Mouse (Mus musculus): ENCODE results near the gene Osbpl5. TPM values are rescaled to one million over a fixed set of nuclear protein-coding genes. Genes with fewer than 3 reads are reported as not detected.
A peak's percentile ranks its signal among the peaks of the same experiment; 100 is the strongest.

Osbpl5 gene
- total RNA-seq (2021): 10 to 100 TPM; 42.3 to 50.7 TPM
- long read RNA-seq, experiment 1, transcript Osbpl5-202 (22 exons, 3,775 nt): major isoform, 16 of 21 reads
- long read RNA-seq, experiment 1, partial matches to known transcripts: 5 of 21 reads
- long read RNA-seq, experiment 1, other reads (novel, unspliced or antisense): 0 of 21 reads
- long read RNA-seq, experiment 2, transcript Osbpl5-202 (22 exons, 3,775 nt): major isoform, 41 of 71 reads
- long read RNA-seq, experiment 2, partial matches to known transcripts: 23 of 71 reads
- long read RNA-seq, experiment 2, other reads (novel, unspliced or antisense): 7 of 71 reads

GRCm38 (mm10) chr7:143756125-143757026, at the start of gene Osbpl5:
TSS of gene Osbpl5 (minus strand) at chr7:143756985.
- no peak for DNase-seq (ENCODE audit: low spot score in 2 of 2)

DNA sequence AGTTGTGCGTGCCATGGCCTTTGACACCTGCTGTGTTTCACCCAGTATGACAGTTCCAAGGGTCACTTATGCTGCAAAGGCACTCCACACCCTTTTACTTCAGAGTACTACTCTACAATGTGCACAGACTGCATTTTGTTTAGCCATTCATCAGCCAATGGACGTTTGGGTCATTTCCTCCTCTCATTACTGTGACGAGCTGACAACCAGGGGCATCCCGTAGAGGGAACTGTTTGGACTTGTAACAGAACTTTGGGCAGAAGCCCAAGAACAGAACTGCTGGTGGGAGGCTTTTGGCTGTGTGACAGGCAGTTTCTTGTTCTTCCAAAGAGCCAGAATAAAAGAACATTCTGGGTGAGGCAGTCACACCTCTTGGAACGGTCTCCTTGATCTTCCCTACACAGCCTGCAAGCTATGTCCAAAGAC, 48.4 kb upstream of the Osbpl5 start:
- no peak for DNase-seq (ENCODE audit: low spot score in 2 of 2)

GRCm38 (mm10) chr7:143801195-143802065, 44.6 kb upstream of the Osbpl5 start:
- no peak for DNase-seq (ENCODE audit: low spot score in 2 of 2)

- no peak for DNase-seq (ENCODE audit: low spot score in 2 of 2)
Observed at GRCm38 (mm10) chr7:143800770-143801169, 44.0 kb upstream of the Osbpl5 start.

GRCm38 (mm10) chr7:143798783-143799182, 42.0 kb upstream of the Osbpl5 start:
- DNase-seq (ENCODE audit: low spot score in 2 of 2): no peak

DNA sequence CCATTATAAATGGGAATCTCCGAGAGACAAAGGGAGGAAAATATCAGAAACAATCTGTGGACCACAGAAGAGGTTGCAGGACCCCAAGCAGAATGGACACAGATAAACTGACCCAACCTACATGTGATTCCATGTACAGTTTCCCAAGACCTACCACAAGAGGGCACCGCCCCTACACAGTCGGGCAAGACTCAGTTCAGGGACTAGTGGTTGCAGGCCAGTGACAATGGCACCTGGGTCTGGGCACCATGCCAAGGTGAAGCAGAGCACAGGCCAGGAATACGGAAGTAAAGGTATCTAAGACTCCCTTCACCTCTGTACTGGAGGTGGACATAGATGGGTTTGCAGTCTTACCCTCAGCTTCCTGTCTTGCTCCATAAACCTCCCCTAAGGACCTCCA, 36.3 kb upstream of the Osbpl5 start:
- no peak for DNase-seq (ENCODE audit: low spot score in 2 of 2)

DNA sequence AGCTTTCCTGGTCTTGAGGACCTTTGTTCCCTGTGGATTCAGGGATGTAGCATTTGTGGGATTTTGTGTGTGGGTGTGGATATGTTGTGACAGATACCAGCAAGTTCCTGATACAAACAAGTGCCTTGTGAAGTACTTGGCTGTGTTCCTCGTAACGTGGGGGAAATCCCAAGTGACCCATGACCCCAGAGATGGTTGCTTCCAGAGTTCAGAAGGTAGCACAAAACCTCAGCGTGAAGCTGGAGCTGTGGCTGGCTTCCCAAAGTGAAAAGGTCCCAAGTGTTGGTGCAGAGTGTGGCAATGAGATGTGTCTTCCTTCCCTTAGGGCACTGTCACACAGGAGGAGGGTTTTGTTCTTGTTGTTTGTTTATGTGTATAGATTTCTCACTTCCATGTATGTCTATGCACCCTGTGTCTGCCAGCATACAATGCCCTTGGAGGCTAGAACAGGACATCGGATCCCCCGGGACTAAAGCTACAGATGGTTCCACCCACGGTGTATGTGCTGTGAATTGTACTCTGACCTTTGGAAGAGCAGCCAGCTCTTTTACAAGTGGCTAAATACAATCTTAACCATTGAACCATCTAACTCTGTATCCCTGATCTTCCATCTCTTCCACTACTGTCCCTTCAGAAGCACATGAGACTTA, 35.7 kb upstream of the Osbpl5 start:
- DNase-seq (ENCODE audit: low spot score in 2 of 2): no peak

GRCm38 (mm10) chr7:143783996-143784829, 27.4 kb upstream of the Osbpl5 start, which contains the start of gene Mrgpre:
TSS of gene Mrgpre (minus strand) at chr7:143784500.
- DNase-seq (ENCODE audit: low spot score in 2 of 2): peak; percentile 38 to 60

- DNase-seq (ENCODE audit: low spot score in 2 of 2): no peak
Observed at GRCm38 (mm10) chr7:143783378-143783995, 26.7 kb upstream of the Osbpl5 start.

- no peak for DNase-seq (ENCODE audit: low spot score in 2 of 2)
Observed at GRCm38 (mm10) chr7:143777375-143777774, 20.6 kb upstream of the Osbpl5 start.

- DNase-seq (ENCODE audit: low spot score in 2 of 2): no peak
Observed at GRCm38 (mm10) chr7:143776137-143776536, 19.4 kb upstream of the Osbpl5 start.

DNA sequence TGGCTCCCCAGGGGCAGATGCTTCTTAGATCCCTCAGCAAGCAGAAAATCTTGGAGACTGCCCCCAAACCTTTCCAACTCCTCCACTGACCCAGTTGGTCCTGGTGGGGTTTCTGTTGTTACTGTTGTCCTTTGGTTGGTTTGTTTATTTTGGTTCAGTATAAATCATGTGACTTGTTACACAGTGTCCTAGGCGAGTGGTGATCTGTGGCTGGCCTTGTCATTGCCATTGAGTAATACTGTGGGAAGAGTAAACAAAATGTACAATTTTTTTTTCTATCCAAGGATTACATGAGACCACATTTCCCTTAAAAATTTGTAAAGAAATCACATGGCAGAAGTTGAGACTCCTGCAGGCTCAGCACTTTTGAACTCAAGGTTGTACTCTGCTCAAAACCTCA, 12.7 kb upstream of the Osbpl5 start:
- no peak for DNase-seq (ENCODE audit: low spot score in 2 of 2)

GRCm38 (mm10) chr7:143768267-143768666, 11.5 kb upstream of the Osbpl5 start:
- DNase-seq (ENCODE audit: low spot score in 2 of 2): no peak

DNA sequence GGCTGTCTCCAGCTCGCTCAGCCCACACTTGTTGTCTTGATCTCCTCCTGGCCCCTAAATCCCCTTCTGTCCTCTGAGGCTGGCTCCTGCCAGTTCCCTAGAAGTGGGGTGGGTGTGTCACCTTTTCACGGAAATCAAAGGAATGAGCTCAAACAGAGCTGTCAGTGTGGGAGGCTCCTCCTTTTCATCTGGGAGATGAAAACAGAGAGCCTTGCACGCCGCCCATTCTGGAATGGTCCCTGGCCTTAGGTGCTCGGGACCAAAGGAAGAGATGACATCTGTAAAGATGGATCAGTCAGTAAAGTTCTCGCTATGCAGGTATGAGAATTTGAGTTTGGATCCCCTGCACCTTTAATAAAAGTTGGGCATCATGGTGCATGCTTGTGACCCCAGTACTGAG, 10.1 kb upstream of the Osbpl5 start, which contains the start of gene Mrgprg:
Gene Mrgprg, minus strand, starts transcription at position 101 of the 400 bp plus-strand sequence.
- DNase-seq (ENCODE audit: low spot score in 2 of 2): no peak

DNA sequence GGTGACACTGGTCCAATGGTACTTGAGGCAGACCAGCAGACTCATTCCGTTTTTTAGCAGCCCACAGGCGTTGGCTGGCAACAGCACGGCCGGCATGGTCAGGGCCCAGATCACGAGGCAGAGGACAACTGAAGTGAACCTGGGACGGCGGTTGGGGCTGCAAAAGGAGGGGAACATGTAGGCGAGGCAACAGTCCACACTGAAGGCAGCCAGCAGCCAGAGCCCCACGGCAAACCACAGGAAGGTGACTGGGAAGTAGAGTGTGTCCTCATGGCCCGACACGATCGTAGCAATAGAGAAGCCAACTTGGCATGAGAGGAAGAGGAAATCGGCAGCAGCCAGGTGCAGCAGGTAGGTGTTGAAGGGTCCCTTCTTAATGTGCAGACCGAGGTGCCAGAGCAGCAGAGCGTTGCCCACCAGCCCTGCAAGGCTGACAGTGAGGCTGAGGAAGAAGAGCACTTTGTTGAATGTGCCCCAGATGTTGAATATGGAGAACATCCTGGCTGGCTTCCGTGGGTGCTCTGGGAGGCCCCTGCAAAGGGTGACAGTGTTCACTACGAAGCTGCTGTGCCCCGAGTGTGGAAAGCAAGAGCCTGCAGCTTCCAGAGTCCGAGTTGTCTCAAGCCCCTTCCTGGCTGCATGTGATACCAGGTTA, 8.2 kb upstream of the Osbpl5 start:
- DNase-seq (ENCODE audit: low spot score in 2 of 2): no peak

DNA sequence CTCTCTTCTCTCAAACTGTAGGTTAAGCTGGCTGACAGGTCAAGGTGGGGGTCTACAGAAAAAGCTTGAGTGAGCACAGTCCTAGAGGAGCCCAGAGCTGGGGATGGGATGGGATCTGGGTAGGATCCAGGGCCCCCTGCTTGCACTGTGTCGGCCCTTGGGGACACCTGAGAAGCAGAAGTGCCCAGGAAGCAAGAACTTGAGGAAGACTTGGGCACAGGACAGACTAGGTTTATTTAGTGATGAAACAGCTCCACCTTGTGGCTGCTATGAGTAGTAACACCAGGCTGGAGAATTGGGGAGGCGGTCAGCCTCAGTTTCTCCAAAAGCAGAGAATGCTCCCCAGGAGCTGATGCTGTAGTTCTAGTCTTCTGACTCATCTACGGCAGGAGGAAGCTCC, 7.0 kb upstream of the Osbpl5 start:
- DNase-seq (ENCODE audit: low spot score in 2 of 2): no peak

GRCm38 (mm10) chr7:143758956-143759355, 2.2 kb upstream of the Osbpl5 start:
- DNase-seq (ENCODE audit: low spot score in 2 of 2): no peak

GRCm38 (mm10) chr7:143757696-143758095, 911 bp upstream of the Osbpl5 start:
- no peak for DNase-seq (ENCODE audit: low spot score in 2 of 2)

DNA sequence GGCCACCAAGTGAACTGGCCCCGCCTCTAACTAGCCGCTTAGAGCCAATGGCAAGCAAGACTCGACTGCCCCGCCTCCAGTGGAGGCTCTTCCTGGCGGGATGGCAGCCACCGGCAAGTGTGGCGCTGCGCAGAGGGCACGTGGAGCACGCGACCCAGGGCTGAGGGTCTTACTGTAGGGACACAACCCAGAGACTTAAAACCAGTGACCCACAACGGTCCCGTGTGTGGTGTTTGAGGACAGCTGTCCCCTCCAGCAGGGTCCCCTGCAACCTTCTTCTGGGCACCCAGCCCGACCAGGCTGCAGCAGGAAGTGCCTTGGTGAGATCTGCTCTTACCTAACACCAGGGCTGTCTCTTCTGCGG, 224 bp upstream of the Osbpl5 start:
- DNase-seq (ENCODE audit: low spot score in 2 of 2): peak; percentile 32 to 57

Measured in adrenal gland, postnatal 4 days (tissue).